Mouse (Mus musculus) liver, embryonic 12.5 days (tissue): ENCODE measurements around the gene Cit. TPM values are rescaled to one million over a fixed set of nuclear protein-coding genes. Genes with fewer than 3 reads are reported as not detected.

Source experiments
- ATAC-seq: fragments of 200-750 bp; cut with Nextera tagmentation; 2 replicates; pipeline ENCODE4 v1.8.0; 2017; ENCODE audit warnings: moderate number of reproducible peaks, mild to moderate bottlenecking, moderate library complexity
- H3K27ac ChIP-seq: fragments of 300-500 bp; sonication (generic); 2 replicates; pipeline ENCODE4 v1.5.1; 2016; ENCODE audit warnings: mild to moderate bottlenecking
- H3K27me3 ChIP-seq: fragments of 300-500 bp; sonication (generic); replicated peaks from 2 replicates; pipeline ENCODE4 v1.6.1; 2016; ENCODE audit warnings: mild to moderate bottlenecking, moderate library complexity
- H3K36me3 ChIP-seq: fragments of 300-500 bp; sonication (generic); 2 replicates; pipeline ENCODE4 v1.6.1; 2016; ENCODE audit warnings: mild to moderate bottlenecking, moderate library complexity
- H3K4me1 ChIP-seq: fragments of 300-500 bp; sonication (generic); 2 replicates; pipeline ENCODE4 v1.6.1; 2016
- H3K4me2 ChIP-seq: fragments of 300-500 bp; sonication (generic); 2 replicates; pipeline ENCODE4 v1.6.1; 2016; ENCODE audit warnings: mild to moderate bottlenecking, moderate library complexity
- H3K4me3 ChIP-seq: fragments of 300-500 bp; sonication (generic); 2 replicates; pipeline ENCODE4 v1.5.1; 2016; ENCODE audit warnings: mild to moderate bottlenecking, moderate library complexity
- H3K9ac ChIP-seq: fragments of 300-500 bp; sonication (generic); 2 replicates; pipeline ENCODE4 v1.6.1; 2016; ENCODE audit warnings: mild to moderate bottlenecking, moderate library complexity
- H3K9me3 ChIP-seq: fragments of 300-500 bp; sonication (generic); replicated peaks from 2 replicates; pipeline ENCODE4 v1.6.1; 2016; ENCODE audit warnings: mild to moderate bottlenecking, moderate library complexity
- WGBS: fragments of 180-500 bp; shearing (Covaris S2); methylation state at CpG from one replicate; pipeline ENCODE4 v1.1.7; 2016; ENCODE audit not compliant: insufficient replicate concordance; 5-methylcytosine and 5-hydroxymethylcytosine counted together
- polyA plus RNA-seq: library from polyadenylated mRNA; unstranded; fragments of >200 nt; fragmentation: Nextera tagmentation; extraction: Ambion mirVana; gene quantifications from 2 replicates; pipeline ENCODE4 v1.2.1, GENCODE M21; 2016

Gene Cit
- polyA plus RNA-seq, 1 experiment from 2014 or later = 55.8 TPM

GRCm38 (mm10) chr5:115882165-115882564 lies 37.1 kb downstream of the Cit start:
- H3K36me3 ChIP-seq = peaks cover 95% of the 10 kb centered on the region
- H3K9me3 ChIP-seq = no peaks in the 10 kb centered on the region
- no peak for ATAC-seq
- no peak overlapping the region for H3K9ac ChIP-seq
- 73% methylated on average over 9 of the region's 9 CpGs for WGBS
- no peak overlapping the region for H3K27ac ChIP-seq
- H3K27me3 ChIP-seq = no peaks in the 10 kb centered on the region
- H3K4me1 ChIP-seq = peaks cover 37% of the 10 kb centered on the region
- H3K4me3 ChIP-seq = no peak overlapping the region
- H3K4me2 ChIP-seq = no peak overlapping the region

- peaks cover 96% of the 10 kb centered on the region for H3K36me3 ChIP-seq
- peak overlapping the region; percentile 39 for H3K4me2 ChIP-seq
- H3K4me3 ChIP-seq = no peak overlapping the region
- H3K9ac ChIP-seq = no peak overlapping the region
- H3K27ac ChIP-seq = peak overlapping the region; percentile 68; the same call in 1 of the 2 replicates
- no peaks in the 10 kb centered on the region for H3K9me3 ChIP-seq
- 42% methylated on average over 9 of the region's 9 CpGs for WGBS
- peaks cover 37% of the 10 kb centered on the region for H3K4me1 ChIP-seq
- no peaks in the 10 kb centered on the region for H3K27me3 ChIP-seq
- ATAC-seq = peak; percentile 86
Observed at GRCm38 (mm10) chr5:115884429-115884828, 39.4 kb downstream of the Cit start.

GRCm38 (mm10) chr5:115893772-115894171 lies 48.7 kb downstream of the Cit start:
- no peak overlapping the region for H3K27ac ChIP-seq
- H3K36me3 ChIP-seq = peaks cover 97% of the 10 kb centered on the region
- no peaks in the 10 kb centered on the region for H3K27me3 ChIP-seq
- WGBS = 90% methylated on average over 5 of the region's 5 CpGs
- no peak overlapping the region for H3K4me3 ChIP-seq
- H3K9me3 ChIP-seq = no peaks in the 10 kb centered on the region
- no peak overlapping the region for H3K9ac ChIP-seq
- no peak overlapping the region for H3K4me2 ChIP-seq
- ATAC-seq = no peak
- H3K4me1 ChIP-seq = peaks cover 4% of the 10 kb centered on the region; the same call in 1 of the 2 replicates

GRCm38 (mm10) chr5:115897036-115897435 lies 52.0 kb downstream of the Cit start:
- Histone ChIP-seq H3K36me3 (peaks cover 97% of the 10 kb centered on the region), H3K4me3 (no peak overlapping the region), H3K4me2 (no peak overlapping the region), H3K27ac (0 out of 2 replicates have a peak overlapping the region, but pooled peaks have one; percentile 25), H3K9ac (no peak overlapping the region), H3K9me3 (no peaks in the 10 kb centered on the region), H3K27me3 (no peaks in the 10 kb centered on the region), H3K4me1 (peaks cover 4% of the 10 kb centered on the region; the same call in 1 of the 2 replicates)
- 47% methylated on average over 9 of the region's 9 CpGs for WGBS
- no peak for ATAC-seq

GRCm38 (mm10) chr5:115907037-115908009 lies 62.2 kb downstream of the Cit start:
- Histone ChIP-seq H3K36me3 (peaks cover 85% of the 10 kb centered on the region), H3K4me1 (peaks cover 57% of the 10 kb centered on the region), H3K27ac (no peak overlapping the region), H3K9ac (0 out of 2 replicates have a peak overlapping the region, but pooled peaks have one; percentile 1), H3K4me3 (peak overlapping the region; percentile 27), H3K27me3 (no peaks in the 10 kb centered on the region), H3K4me2 (peak overlapping the region; percentile 41), H3K9me3 (no peaks in the 10 kb centered on the region)
- ATAC-seq = peak; percentile 39; the same call in 1 of the 2 replicates
- WGBS = 53% methylated on average over 38 of the region's 38 CpGs

GRCm38 (mm10) chr5:115908251-115908650 lies 63.2 kb downstream of the Cit start:
- no peak for ATAC-seq
- H3K27ac ChIP-seq = no peak overlapping the region
- H3K9ac ChIP-seq = no peak overlapping the region
- WGBS = 63% methylated on average over 10 of the region's 10 CpGs
- H3K36me3 ChIP-seq = peaks cover 84% of the 10 kb centered on the region
- no peaks in the 10 kb centered on the region for H3K9me3 ChIP-seq
- peak overlapping the region; percentile 41 for H3K4me2 ChIP-seq
- peaks cover 54% of the 10 kb centered on the region for H3K4me1 ChIP-seq
- H3K27me3 ChIP-seq = no peaks in the 10 kb centered on the region
- peak overlapping the region; percentile 27; the same call in 1 of the 2 replicates for H3K4me3 ChIP-seq

- 72% methylated on average over 12 of the region's 12 CpGs for WGBS
- Histone ChIP-seq H3K27ac (no peak overlapping the region), H3K36me3 (peaks cover 83% of the 10 kb centered on the region), H3K27me3 (no peaks in the 10 kb centered on the region), H3K9ac (no peak overlapping the region), H3K4me2 (peak overlapping the region; percentile 41), H3K4me1 (peaks cover 49% of the 10 kb centered on the region), H3K9me3 (no peaks in the 10 kb centered on the region), H3K4me3 (0 out of 2 replicates have a peak overlapping the region, but pooled peaks have one; percentile 1)
- ATAC-seq = no peak
Observed at GRCm38 (mm10) chr5:115908699-115909098, 63.6 kb downstream of the Cit start.

GRCm38 (mm10) chr5:115909106-115909505 lies 64.0 kb downstream of the Cit start:
- Histone ChIP-seq H3K27me3 (no peaks in the 10 kb centered on the region), H3K4me3 (0 out of 2 replicates have a peak overlapping the region, but pooled peaks have one; percentile 1), H3K4me2 (peak overlapping the region; percentile 41; the same call in 1 of the 2 replicates), H3K36me3 (peaks cover 83% of the 10 kb centered on the region), H3K9me3 (no peaks in the 10 kb centered on the region), H3K27ac (no peak overlapping the region), H3K4me1 (peaks cover 47% of the 10 kb centered on the region), H3K9ac (no peak overlapping the region)
- no peak for ATAC-seq
- 77% methylated on average over 11 of the region's 11 CpGs for WGBS

- H3K4me2 ChIP-seq = peak overlapping the region; percentile 11; the same call in 1 of the 2 replicates
- WGBS = 58% methylated on average over 11 of the region's 11 CpGs
- no peaks in the 10 kb centered on the region for H3K27me3 ChIP-seq
- no peaks in the 10 kb centered on the region for H3K9me3 ChIP-seq
- H3K9ac ChIP-seq = no peak overlapping the region
- H3K36me3 ChIP-seq = peaks cover 84% of the 10 kb centered on the region
- ATAC-seq = no peak
- peak overlapping the region; percentile 43; the same call in 1 of the 2 replicates for H3K27ac ChIP-seq
- no peak overlapping the region for H3K4me3 ChIP-seq
- peaks cover 47% of the 10 kb centered on the region for H3K4me1 ChIP-seq
Observed at GRCm38 (mm10) chr5:115910491-115910890, 65.4 kb downstream of the Cit start.

- Histone ChIP-seq H3K4me3 (no peak overlapping the region), H3K27ac (no peak overlapping the region), H3K4me1 (peaks cover 42% of the 10 kb centered on the region), H3K4me2 (no peak overlapping the region), H3K27me3 (no peaks in the 10 kb centered on the region), H3K9ac (no peak overlapping the region), H3K36me3 (peaks cover 78% of the 10 kb centered on the region), H3K9me3 (no peaks in the 10 kb centered on the region)
- ATAC-seq = no peak
- 91% methylated on average over 5 of the region's 5 CpGs for WGBS
Observed at GRCm38 (mm10) chr5:115915481-115915880, 70.4 kb downstream of the Cit start.

- 85% methylated on average over 4 of the region's 4 CpGs for WGBS
- Histone ChIP-seq H3K27me3 (no peaks in the 10 kb centered on the region), H3K4me3 (no peak overlapping the region), H3K27ac (peak overlapping the region; percentile 69), H3K4me2 (peak overlapping the region; percentile 40), H3K9ac (peak overlapping the region; percentile 51; the same call in 1 of the 2 replicates), H3K9me3 (no peaks in the 10 kb centered on the region), H3K36me3 (peaks cover 54% of the 10 kb centered on the region), H3K4me1 (peaks cover 38% of the 10 kb centered on the region)
- no peak for ATAC-seq
Observed at GRCm38 (mm10) chr5:115917960-115918359, 72.9 kb downstream of the Cit start.
